Mouse (Mus musculus): Measurements from ENCODE around the gene Tmem258. TPM values are rescaled to one million over a fixed set of nuclear protein-coding genes. Genes with fewer than 3 reads are reported as not detected.

Gene Tmem258
- polyA plus RNA-seq, 1 experiment from 2014 or later: 370 TPM

GRCm38 (mm10) chr19:10182142-10182541 lies 21.7 kb upstream of the Tmem258 start:
- Histone ChIP-seq H3K4me1 (replicated peaks; ENCODE audit: control insufficient read depth, insufficient read depth) (peaks cover 2% of the 10 kb centered on the region; the same call in 1 of the 2 replicates), H3K4me3 (ENCODE audit: low read depth, low read length) (peak overlapping the region; percentile 80), H3K4me2 (replicated peaks; ENCODE audit: low read depth) (peak overlapping the region; percentile 78), H3K27ac (replicated peaks) (no peak overlapping the region), H3K9me3 (ENCODE audit: control insufficient read depth, low read length) (no peaks in the 10 kb centered on the region), H3K9ac (ENCODE audit: low read length) (no peak overlapping the region), H3K27me3 (ENCODE audit: control insufficient read depth, insufficient read depth, low read length) (no peaks in the 10 kb centered on the region), H3K36me3 (ENCODE audit: control insufficient read depth, insufficient read depth, low read length) (peaks cover 8% of the 10 kb centered on the region; the same call in 1 of the 2 replicates)
- TF ChIP-seq EP300 (optimal IDR thresholded peaks at IDR 0.05): no peak
- no peak for TF ChIP-seq CTCF (IDR thresholded peaks at IDR 0.05; ENCODE audit: low read depth)
- DNase-seq (ENCODE audit: low spot score) (no peak), ATAC-seq (ENCODE audit: low FRiP score, low TSS enrichment) (no peak)
- WGBS: 24% methylated on average over 7 of the region's 7 CpGs

GRCm38 (mm10) chr19:10182670-10183298 lies 21.0 kb upstream of the Tmem258 start, which contains the start of gene Fads1:
Fads1 (plus strand) TSS chr19:10182888.
- TF ChIP-seq EP300 (optimal IDR thresholded peaks at IDR 0.05): no peak
- peak; percentile 74 for TF ChIP-seq CTCF (IDR thresholded peaks at IDR 0.05; ENCODE audit: low read depth)
- ATAC-seq (ENCODE audit: low FRiP score, low TSS enrichment): peak; percentile 92

GRCm38 (mm10) chr19:10183299-10183983 lies 20.4 kb upstream of the Tmem258 start:
- H3K27me3 ChIP-seq (ENCODE audit: control insufficient read depth, insufficient read depth, low read length): no peaks in the 10 kb centered on the region
- H3K36me3 ChIP-seq (ENCODE audit: control insufficient read depth, insufficient read depth, low read length): peaks cover 15% of the 10 kb centered on the region; the same call in 1 of the 2 replicates
- peak overlapping the region; percentile 80 for H3K4me3 ChIP-seq (ENCODE audit: low read depth, low read length)
- peak overlapping the region; percentile 76 for H3K9ac ChIP-seq (ENCODE audit: low read length)
- under 1% methylated on average over 35 of the region's 35 CpGs for WGBS
- TF ChIP-seq CTCF (IDR thresholded peaks at IDR 0.05; ENCODE audit: low read depth) (no peak), EP300 (optimal IDR thresholded peaks at IDR 0.05) (no peak)
- ATAC-seq (ENCODE audit: low FRiP score, low TSS enrichment): peak; percentile 75
- DNase-seq (ENCODE audit: low spot score): peak; percentile 70
- peak overlapping the region; percentile 78 for H3K4me2 ChIP-seq (replicated peaks; ENCODE audit: low read depth)
- peaks cover 2% of the 10 kb centered on the region; the same call in 1 of the 2 replicates for H3K4me1 ChIP-seq (replicated peaks; ENCODE audit: control insufficient read depth, insufficient read depth)
- no peaks in the 10 kb centered on the region for H3K9me3 ChIP-seq (ENCODE audit: control insufficient read depth, low read length)
- peak overlapping the region; percentile 92 for H3K27ac ChIP-seq (replicated peaks)

More at GRCm38 (mm10) chr19:10182670-10183298, 21.0 kb upstream of the Tmem258 start, which contains the start of gene Fads1:
- Histone ChIP-seq H3K4me3 (ENCODE audit: low read depth, low read length) (peak within 1 kb of the TSS; percentile 80), H3K9ac (ENCODE audit: low read length) (peak within 1 kb of the TSS; percentile 76), H3K36me3 (ENCODE audit: control insufficient read depth, insufficient read depth, low read length) (peaks cover 11% of the 10 kb centered on the region; the same call in 1 of the 2 replicates), H3K9me3 (ENCODE audit: control insufficient read depth, low read length) (no peaks in the 10 kb centered on the region), H3K4me2 (replicated peaks; ENCODE audit: low read depth) (peak within 1 kb of the TSS; percentile 78), H3K27ac (replicated peaks) (peak within 1 kb of the TSS; percentile 92), H3K27me3 (ENCODE audit: control insufficient read depth, insufficient read depth, low read length) (no peaks in the 10 kb centered on the region), H3K4me1 (replicated peaks; ENCODE audit: control insufficient read depth, insufficient read depth) (peaks cover 2% of the 10 kb centered on the region; the same call in 1 of the 2 replicates)
- peak; percentile 90 for DNase-seq (ENCODE audit: low spot score)
- WGBS: under 1% methylated on average over 56 of the region's 70 CpGs

GRCm38 (mm10) chr19:10184096-10184495 lies 19.7 kb upstream of the Tmem258 start:
- peak overlapping the region; percentile 78 for H3K4me2 ChIP-seq (replicated peaks; ENCODE audit: low read depth)
- peaks cover 19% of the 10 kb centered on the region; the same call in 1 of the 2 replicates for H3K36me3 ChIP-seq (ENCODE audit: control insufficient read depth, insufficient read depth, low read length)
- DNase-seq (ENCODE audit: low spot score) (peak; percentile 44), ATAC-seq (ENCODE audit: low FRiP score, low TSS enrichment) (peak; percentile 39)
- H3K4me1 ChIP-seq (replicated peaks; ENCODE audit: control insufficient read depth, insufficient read depth): peaks cover 2% of the 10 kb centered on the region; the same call in 1 of the 2 replicates
- 6% methylated on average over 12 of the region's 12 CpGs for WGBS
- peak overlapping the region; percentile 80 for H3K4me3 ChIP-seq (ENCODE audit: low read depth, low read length)
- H3K9ac ChIP-seq (ENCODE audit: low read length): peak overlapping the region; percentile 76
- H3K9me3 ChIP-seq (ENCODE audit: control insufficient read depth, low read length): no peaks in the 10 kb centered on the region
- TF ChIP-seq CTCF (IDR thresholded peaks at IDR 0.05; ENCODE audit: low read depth): no peak
- TF ChIP-seq EP300 (optimal IDR thresholded peaks at IDR 0.05): no peak
- H3K27ac ChIP-seq (replicated peaks): peak overlapping the region; percentile 92
- H3K27me3 ChIP-seq (ENCODE audit: control insufficient read depth, insufficient read depth, low read length): no peaks in the 10 kb centered on the region

- H3K27ac ChIP-seq (replicated peaks): no peak overlapping the region
- no peak for TF ChIP-seq CTCF (IDR thresholded peaks at IDR 0.05; ENCODE audit: low read depth)
- H3K4me1 ChIP-seq (replicated peaks; ENCODE audit: control insufficient read depth, insufficient read depth): peaks cover 2% of the 10 kb centered on the region; the same call in 1 of the 2 replicates
- no peaks in the 10 kb centered on the region for H3K9me3 ChIP-seq (ENCODE audit: control insufficient read depth, low read length)
- peaks cover 19% of the 10 kb centered on the region; the same call in 1 of the 2 replicates for H3K36me3 ChIP-seq (ENCODE audit: control insufficient read depth, insufficient read depth, low read length)
- no peak for DNase-seq (ENCODE audit: low spot score)
- no peak overlapping the region for H3K4me2 ChIP-seq (replicated peaks; ENCODE audit: low read depth)
- 94% methylated on average over 3 of the region's 3 CpGs for WGBS
- no peaks in the 10 kb centered on the region for H3K27me3 ChIP-seq (ENCODE audit: control insufficient read depth, insufficient read depth, low read length)
- H3K4me3 ChIP-seq (ENCODE audit: low read depth, low read length): no peak overlapping the region
- H3K9ac ChIP-seq (ENCODE audit: low read length): no peak overlapping the region
- ATAC-seq (ENCODE audit: low FRiP score, low TSS enrichment): no peak
Measured at GRCm38 (mm10) chr19:10185876-10186275, 17.9 kb upstream of the Tmem258 start.
